Mouse (Mus musculus): ENCODE measurements around the gene Ccdc142. TPM values are rescaled to one million over a fixed set of nuclear protein-coding genes. Genes with fewer than 3 reads are reported as not detected.

Ccdc142 gene
- polyA plus RNA-seq (2015; fragmentation: Illumina TruSeq; extraction: RNeasy Lipid Tissue Mini Kit (QIAGEN cat#74804); ENCODE audit: insufficient read depth, low read depth, low replicate concordance), result not detected

DNA sequence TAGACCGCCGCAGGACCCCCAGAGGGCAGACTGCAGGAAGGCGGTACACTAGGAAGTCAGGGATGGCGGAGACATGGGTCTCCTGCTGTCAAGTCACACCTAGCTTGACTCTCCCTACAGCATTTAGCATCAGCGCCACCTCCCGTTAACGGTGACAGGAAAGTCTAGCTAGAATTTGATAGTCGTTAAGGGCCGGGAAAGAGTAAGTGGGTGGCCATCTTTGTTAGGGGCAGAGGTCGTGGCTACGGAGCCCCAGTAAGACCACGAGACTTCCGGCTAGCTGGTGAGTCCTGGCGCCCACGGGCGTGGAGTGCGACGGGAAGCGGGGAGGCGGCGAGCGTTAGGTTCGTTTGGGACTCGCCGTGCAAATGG, at the start of gene Ccdc142, which contains the start of gene Gm42688:
Ccdc142 (plus strand) TSS at position 286 of the 372 bp plus-strand sequence.
Gm42688 (plus strand) TSS at position 302 of the 372 bp plus-strand sequence.

DNA sequence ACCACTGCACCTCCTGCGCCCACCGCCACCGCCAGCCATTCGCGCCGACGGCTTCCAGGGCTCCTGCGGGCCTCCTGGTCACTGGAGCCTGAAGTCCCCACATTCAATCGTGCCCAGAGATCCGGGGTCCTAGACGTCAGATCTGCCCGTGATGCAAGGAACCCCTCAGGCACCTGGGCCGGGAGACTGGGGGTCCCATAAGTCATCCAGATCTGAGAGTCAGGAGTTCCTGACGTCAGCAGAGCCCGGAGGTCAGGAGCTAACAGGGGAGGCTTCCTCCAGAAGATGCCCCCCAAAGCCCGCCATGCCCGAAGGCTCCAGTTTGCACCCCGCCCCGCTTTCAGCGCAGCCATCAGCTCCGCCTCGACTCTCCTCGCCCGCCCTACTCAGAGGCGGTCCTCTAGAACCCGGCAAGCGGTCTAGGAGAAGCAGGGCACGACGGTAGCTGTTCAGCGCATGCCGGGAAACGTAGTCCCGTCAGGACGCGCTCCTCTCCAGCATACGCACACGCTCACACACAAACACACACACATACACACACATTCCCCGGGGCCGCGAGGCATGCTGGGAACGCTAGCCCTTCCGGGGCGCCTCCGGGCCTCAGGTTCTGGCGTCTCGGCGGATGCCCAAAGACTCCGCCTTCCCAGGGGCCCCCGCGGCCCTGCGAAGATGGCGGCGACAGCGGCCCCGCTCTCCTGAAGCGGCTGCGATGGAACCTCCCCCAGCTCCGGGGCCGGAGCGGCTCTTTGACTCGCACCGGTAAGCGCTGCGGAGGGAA, 47.1 kb upstream of the Ccdc142 start, which contains the start of gene Aup1:
Aup1 (plus strand) TSS at position 448 of the 778 bp plus-strand sequence.

DNA sequence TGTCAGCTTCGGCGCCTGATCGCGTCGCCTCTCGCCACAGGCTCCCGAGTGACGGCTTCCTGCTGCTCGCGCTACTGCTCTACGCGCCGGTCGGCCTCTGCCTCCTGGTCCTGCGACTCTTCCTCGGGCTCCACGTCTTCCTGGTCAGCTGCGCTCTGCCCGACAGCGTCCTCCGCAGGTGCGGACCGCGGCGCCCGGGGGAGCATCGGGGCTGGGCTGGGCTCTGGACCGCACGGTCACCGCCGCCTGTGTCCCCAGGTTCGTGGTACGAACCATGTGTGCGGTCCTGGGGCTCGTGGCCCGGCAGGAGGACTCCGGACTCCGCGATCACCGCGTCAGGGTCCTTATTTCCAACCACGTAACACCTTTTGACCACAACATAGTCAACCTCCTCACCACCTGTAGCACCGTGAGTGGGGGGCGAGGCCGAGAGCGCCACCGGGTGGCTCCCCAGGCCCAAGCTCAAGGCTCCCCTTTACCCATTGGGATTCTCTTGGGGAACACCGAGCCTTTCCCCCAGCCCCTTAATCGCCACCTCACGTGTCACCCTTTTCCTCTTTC, 46.5 kb upstream of the Ccdc142 start, which contains the start of gene Htra2:
Htra2 (minus strand) TSS at position 403 of the 561 bp plus-strand sequence.

DNA sequence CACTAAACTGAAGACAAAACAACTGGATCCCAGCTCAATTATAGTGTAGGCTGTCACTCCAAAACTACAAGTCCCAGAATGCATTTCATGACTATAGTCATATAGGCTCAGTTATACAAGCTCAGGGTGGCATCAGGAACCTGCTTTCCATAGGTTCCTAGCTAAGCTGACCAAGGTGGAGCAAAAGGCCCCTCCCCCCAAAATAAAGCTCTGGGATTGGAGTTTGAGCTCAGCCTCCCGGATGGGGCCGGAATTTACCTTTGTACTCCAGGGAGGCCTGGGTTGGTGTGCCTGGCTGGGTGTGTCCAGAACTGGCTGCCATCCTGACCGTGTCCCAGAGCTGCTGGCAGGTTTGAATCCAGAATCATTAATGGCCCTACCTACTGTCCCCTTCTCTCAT, 43.6 kb upstream of the Ccdc142 start, which contains the start of gene Dqx1:
Dqx1 (plus strand) TSS at position 55 of the 400 bp plus-strand sequence.

DNA sequence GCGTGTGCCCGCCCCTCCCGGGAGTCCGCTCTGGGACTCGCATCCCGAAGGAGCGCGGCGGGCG, 31.3 kb upstream of the Ccdc142 start, which contains the start of gene Tlx2:
Tlx2 (minus strand) TSS at position 47 of the 64 bp plus-strand sequence.

DNA sequence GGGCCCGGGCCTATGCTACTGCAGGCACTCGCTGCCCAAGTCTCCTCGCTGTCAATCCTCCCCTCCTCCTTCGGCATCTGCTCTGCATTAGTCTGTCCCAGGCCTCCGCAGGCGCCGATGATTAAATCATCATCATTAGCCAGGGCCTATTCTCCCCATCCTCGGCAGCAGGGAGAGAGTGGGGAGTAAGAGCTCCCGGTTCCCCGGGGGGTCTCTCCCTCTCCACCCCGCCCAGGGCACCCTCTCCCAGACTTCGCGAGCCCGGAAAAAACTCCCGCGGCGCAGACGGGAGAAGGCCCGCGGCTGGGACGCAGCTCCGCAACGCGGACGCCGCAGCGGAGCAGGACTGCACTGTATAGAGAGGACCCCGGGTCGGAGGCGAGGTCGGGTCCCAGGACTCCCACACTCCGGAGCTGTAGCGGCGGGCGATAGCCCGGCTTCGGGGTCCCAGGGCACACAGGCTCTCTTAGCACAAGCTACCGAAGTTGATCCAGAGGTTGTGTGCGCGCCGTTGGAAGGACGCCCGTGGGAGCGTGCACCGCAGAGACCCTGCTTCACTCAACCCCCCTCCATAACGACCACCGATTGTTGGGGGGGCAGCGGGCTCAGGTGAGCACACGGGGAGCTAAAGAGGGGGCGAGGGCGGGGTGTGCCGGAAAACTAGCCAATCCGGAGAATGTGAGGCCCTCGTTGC, 23.6 kb upstream of the Ccdc142 start, which contains the start of gene Pcgf1:
Pcgf1 (plus strand) TSS at position 240 of the 694 bp plus-strand sequence.

DNA sequence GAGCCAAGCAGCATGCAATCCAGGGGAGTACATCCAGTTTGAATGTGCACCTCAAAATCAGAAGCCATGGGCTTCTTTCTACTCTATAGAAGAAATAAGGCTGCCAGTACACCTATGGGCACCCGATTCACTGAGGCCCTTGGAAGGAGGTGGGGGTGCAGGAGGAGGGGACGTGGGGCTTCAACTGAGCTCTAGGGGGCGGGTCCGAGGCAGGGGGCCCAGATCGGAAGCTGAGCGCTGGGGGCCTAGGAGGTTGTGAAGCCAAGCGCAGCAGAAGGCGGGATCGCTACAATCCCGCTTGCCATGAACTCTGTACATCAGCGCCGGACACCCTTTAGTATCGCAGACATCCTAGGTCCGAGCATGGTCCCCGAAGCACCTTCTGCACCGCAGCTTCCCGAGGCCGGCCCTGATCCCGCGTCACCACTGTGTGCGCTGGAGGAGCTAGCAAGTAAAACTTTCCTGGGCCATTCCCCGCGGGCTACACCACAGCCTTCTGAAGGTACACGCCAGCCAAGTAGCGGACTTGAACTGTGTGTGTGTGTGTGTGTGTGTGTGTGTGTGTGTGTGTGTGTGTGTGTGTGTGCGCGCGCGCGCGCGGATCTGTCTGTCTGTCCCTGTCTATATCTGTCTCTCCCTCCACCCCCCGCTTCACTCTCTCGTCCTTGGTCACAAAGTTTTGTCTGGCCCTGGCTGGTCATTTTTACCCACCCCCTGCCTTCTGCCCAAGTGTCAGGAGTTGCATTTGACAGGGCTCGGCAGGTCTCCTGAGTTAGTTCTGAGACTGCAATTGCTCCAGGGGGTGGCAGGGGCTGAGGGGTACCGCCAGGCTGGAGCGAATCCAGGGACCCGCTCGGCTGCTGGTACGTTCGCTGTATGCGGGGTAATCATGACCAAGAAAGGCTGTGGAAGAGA, 15.0 kb upstream of the Ccdc142 start, which contains the start of gene Lbx2:
Lbx2 (plus strand) TSS at position 247 of the 915 bp plus-strand sequence.

DNA sequence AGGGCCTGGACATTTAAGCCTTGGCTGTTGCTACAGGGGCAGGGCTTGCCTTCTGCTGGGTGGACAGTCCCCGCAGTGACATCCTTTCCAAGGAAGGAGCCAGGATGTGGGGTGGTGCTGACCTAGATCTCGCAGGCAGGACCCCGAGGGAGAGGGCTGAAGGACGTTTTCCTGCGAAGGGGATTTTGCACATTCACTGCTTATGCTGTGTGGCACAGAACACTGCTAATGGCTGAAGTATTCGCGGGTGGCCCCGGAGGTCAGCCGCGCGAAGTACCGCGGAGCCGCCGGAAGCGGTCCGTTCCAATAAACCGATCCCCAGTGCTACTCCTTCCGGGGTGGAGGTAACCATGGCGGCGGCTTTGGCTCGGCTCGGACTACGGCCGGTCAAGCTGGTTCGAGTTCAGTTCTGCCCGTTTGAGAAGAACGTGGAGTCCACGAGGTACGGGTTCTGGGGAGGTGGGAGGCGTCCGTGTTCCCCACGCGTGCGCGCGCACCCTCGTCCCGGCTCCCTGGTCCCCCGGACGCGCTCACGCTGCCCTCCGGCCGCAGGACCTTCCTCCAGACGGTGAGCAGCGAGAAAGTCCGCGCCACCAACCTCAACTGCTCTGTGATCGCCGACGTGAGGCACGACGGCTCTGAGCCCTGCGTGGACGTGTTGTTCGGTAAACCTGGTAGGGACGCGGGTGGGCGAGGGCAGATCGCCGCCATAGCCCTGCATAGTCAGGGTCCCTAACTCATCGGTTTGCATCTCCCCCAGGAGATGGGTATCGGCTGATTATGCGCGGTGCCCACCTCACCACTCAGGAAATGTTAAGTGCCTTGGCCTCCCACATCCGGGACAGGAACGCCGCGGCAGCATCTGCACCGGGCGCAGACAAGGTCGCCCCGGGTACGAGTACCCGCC, 7.6 kb downstream of the Ccdc142 start, which contains the start of gene Mrpl53:
Mrpl53 (plus strand) TSS at position 279 of the 907 bp plus-strand sequence.

DNA sequence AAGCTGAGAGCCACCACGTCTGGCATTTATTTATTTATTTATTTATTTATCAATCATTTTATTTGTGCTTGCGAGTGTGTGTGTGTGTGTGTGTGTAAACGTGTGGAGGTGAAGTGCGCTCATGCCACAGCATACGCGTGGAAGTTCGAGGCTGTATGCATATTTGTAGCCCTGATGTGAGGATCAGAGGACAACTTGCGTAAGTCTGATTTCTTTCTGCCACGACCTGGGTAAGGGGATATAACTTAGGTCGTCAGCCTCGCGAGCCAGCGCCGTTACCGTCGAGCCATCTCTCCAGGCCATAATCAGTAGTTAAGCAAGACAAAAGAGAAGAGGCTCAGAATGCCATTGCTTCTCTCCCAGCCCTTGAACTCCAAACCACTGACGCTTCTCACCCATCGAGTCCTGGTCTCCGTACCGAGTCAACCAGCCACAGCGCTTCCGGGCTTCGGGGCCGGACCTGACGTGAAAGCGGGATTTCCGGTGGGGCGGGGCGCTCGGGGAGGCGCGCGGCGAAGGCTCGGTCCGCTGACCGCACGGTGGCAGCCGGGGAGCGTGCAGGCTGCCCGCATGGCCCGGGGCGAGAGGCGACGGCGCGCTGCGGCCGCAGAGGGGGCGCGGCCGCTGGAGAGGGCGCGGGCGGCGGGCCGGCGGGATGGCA, 13.7 kb downstream of the Ccdc142 start, which contains the start of gene Mogs:
Mogs (plus strand) TSS at position 486 of the 661 bp plus-strand sequence.

DNA sequence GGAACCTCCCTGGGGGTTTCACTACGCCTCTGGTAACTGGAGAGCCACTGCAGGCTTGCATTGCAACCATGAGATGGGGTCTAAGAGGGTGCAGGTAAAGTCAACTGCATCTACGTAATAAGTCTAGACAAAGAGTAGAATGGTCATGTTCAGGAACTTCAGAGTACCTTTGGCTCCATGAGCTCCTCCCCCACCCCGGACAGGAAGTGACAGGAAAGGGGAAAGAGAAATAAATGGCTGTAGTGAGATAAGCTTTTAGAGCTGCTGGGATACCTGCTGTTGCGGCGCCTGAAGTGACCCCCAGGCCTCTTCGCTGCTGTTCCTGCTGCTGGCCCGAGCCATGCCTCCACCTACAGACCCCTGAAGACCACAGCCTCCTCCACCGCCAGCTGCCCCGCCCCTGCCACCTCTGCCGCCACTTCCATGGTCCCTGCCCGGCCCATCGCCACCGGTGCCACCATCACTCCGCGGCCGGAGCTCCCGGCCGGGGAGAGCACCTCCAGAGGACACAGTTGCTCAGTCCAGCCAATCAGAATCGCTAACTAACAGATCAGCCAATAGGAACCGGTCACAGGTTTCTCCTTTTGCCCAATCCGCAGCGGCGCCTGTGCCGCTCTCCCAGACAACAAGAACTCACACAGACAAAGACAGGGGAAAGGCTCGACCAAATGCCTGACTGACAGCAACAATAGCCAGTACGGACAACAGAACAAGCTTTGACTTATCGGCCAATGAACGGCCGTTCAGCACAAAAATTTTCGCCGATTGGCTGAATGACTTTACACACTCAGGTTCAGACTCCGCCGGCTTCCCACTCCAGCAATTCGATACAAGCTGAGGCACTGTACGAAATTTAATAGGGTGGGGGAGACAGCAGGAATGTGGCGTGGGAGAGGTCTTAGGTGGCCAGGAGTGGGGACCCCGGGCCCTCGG, 19.8 kb downstream of the Ccdc142 start, which contains the start of gene Wbp1:
Wbp1 (minus strand) TSS at position 630 of the 933 bp plus-strand sequence.

DNA sequence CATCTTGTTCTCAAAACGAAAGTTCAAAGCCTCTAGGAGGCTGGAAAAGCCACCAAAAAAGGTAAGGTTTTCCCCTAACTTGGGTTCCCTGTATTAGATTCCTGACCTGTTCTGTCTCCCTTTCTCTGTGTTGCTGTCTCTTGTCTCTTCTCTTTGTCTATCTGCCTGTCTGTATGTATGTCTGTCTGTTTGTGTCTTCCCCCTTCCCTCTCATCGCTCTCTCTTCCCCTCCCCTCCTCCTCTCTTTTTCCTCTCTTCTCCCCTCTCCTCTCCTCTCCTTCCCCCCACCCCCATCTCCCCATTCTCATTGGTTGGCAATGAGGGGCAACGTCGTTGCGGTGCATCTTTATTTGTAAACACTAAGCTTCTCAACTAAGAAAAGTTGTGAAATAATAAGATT, 23.9 kb downstream of the Ccdc142 start, which contains the start of gene Ino80b:
Ino80b (minus strand) TSS at position 101 of the 400 bp plus-strand sequence.

DNA sequence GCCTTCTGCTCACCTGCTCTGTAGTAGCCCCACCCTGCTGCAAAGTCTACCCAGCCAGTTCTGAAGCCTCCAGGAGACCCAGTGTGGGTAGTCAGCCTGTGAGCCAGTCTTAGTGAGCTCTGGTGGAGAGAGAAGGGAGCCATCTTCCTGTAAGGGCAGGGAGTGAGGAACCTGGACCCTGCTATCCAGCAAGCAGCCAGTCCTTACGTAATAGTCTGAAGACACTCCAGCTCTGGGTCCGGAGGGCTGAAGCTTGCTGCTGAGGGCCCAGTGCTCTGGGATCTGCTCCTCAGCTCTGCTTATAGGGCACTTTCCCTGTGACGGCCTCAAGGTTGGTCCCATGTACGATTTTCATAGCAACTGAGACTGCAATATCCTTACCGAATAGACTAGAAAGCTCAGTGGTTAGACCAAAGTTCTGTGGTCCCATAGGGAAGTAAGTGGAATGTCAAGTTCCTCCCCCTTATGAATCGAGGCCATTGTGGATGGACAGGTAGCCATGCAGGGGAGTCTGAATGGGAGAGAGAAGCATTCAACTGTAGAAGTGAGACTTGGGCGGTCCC, 33.6 kb downstream of the Ccdc142 start, which contains the start of gene Rtkn:
Rtkn (plus strand) TSS at position 513 of the 563 bp plus-strand sequence.

DNA sequence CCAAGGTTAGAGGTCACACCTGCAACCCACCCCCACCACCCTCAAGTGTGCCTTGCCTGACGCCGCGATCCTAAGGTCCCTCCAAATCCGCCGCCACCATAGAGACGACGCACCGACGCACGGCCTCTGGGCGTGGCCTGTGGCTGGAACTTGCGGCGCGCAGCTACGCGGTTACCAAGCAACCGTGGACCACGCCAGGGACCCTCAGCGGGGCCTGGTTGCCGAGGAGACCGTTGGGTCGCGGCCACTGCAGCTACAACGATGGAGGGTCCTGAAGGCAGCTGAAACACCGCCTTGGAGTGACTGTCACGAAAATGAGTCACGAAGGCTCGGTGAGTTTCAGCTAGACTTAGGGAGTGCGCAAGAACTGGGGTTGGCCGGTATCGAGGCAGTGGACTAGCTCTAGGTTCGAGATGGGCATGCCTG, 54.9 kb downstream of the Ccdc142 start, which contains the start of the genes Wdr54 and 1700003E16Rik:
Wdr54 (minus strand) TSS at position 139 of the 426 bp plus-strand sequence.
1700003E16Rik (plus strand) TSS at position 146 of the 426 bp plus-strand sequence.

Other genes starting within 250 kb of the Ccdc142 start
- gene Sema4f, start 161.8 kb upstream of the Ccdc142 start, polyA plus RNA-seq (2015; fragmentation: Illumina TruSeq; extraction: RNeasy Lipid Tissue Mini Kit (QIAGEN cat#74804); ENCODE audit: insufficient read depth, low read depth, low replicate concordance), result 0.26 TPM
- not detected for gene M1ap, start 154.7 kb upstream of the Ccdc142 start, polyA plus RNA-seq (2015; fragmentation: Illumina TruSeq; extraction: RNeasy Lipid Tissue Mini Kit (QIAGEN cat#74804); ENCODE audit: insufficient read depth, low read depth, low replicate concordance)
- 1.8 TPM for gene Dok1, start 68.1 kb upstream of the Ccdc142 start, polyA plus RNA-seq (2015; fragmentation: Illumina TruSeq; extraction: RNeasy Lipid Tissue Mini Kit (QIAGEN cat#74804); ENCODE audit: insufficient read depth, low read depth, low replicate concordance)
- 1.8 TPM for gene Loxl3, start 67.4 kb upstream of the Ccdc142 start, polyA plus RNA-seq (2015; fragmentation: Illumina TruSeq; extraction: RNeasy Lipid Tissue Mini Kit (QIAGEN cat#74804); ENCODE audit: insufficient read depth, low read depth, low replicate concordance)
- 146 TPM for gene Aup1, start 47.1 kb upstream of the Ccdc142 start, polyA plus RNA-seq (2015; fragmentation: Illumina TruSeq; extraction: RNeasy Lipid Tissue Mini Kit (QIAGEN cat#74804); ENCODE audit: insufficient read depth, low read depth, low replicate concordance)
- 40.7 TPM for gene Htra2, start 46.3 kb upstream of the Ccdc142 start, polyA plus RNA-seq (2015; fragmentation: Illumina TruSeq; extraction: RNeasy Lipid Tissue Mini Kit (QIAGEN cat#74804); ENCODE audit: insufficient read depth, low read depth, low replicate concordance)
- 1.5 TPM for gene Dqx1, start 43.8 kb upstream of the Ccdc142 start, polyA plus RNA-seq (2015; fragmentation: Illumina TruSeq; extraction: RNeasy Lipid Tissue Mini Kit (QIAGEN cat#74804); ENCODE audit: insufficient read depth, low read depth, low replicate concordance)
- not detected for gene Tlx2, start 31.3 kb upstream of the Ccdc142 start, polyA plus RNA-seq (2015; fragmentation: Illumina TruSeq; extraction: RNeasy Lipid Tissue Mini Kit (QIAGEN cat#74804); ENCODE audit: insufficient read depth, low read depth, low replicate concordance)
- 7.6 TPM for gene Pcgf1, start 23.7 kb upstream of the Ccdc142 start, polyA plus RNA-seq (2015; fragmentation: Illumina TruSeq; extraction: RNeasy Lipid Tissue Mini Kit (QIAGEN cat#74804); ENCODE audit: insufficient read depth, low read depth, low replicate concordance)
- gene Lbx2, start 15.2 kb upstream of the Ccdc142 start, polyA plus RNA-seq (2015; fragmentation: Illumina TruSeq; extraction: RNeasy Lipid Tissue Mini Kit (QIAGEN cat#74804); ENCODE audit: insufficient read depth, low read depth, low replicate concordance), result not detected
- 1.1 TPM for gene Gm42688, start within 50 bp of the Ccdc142 start, polyA plus RNA-seq (2015; fragmentation: Illumina TruSeq; extraction: RNeasy Lipid Tissue Mini Kit (QIAGEN cat#74804); ENCODE audit: insufficient read depth, low read depth, low replicate concordance)
- 31.8 TPM for gene Mrpl53, start 7.4 kb downstream of the Ccdc142 start, polyA plus RNA-seq (2015; fragmentation: Illumina TruSeq; extraction: RNeasy Lipid Tissue Mini Kit (QIAGEN cat#74804); ENCODE audit: insufficient read depth, low read depth, low replicate concordance)
- 16.5 TPM for gene Mogs, start 13.9 kb downstream of the Ccdc142 start, polyA plus RNA-seq (2015; fragmentation: Illumina TruSeq; extraction: RNeasy Lipid Tissue Mini Kit (QIAGEN cat#74804); ENCODE audit: insufficient read depth, low read depth, low replicate concordance)
- gene Wbp1, start 20.0 kb downstream of the Ccdc142 start, polyA plus RNA-seq (2015; fragmentation: Illumina TruSeq; extraction: RNeasy Lipid Tissue Mini Kit (QIAGEN cat#74804); ENCODE audit: insufficient read depth, low read depth, low replicate concordance), result 42.1 TPM
- 6.9 TPM for gene Ino80b, start 23.8 kb downstream of the Ccdc142 start, polyA plus RNA-seq (2015; fragmentation: Illumina TruSeq; extraction: RNeasy Lipid Tissue Mini Kit (QIAGEN cat#74804); ENCODE audit: insufficient read depth, low read depth, low replicate concordance)
- gene Rtkn, start 33.9 kb downstream of the Ccdc142 start, polyA plus RNA-seq (2015; fragmentation: Illumina TruSeq; extraction: RNeasy Lipid Tissue Mini Kit (QIAGEN cat#74804); ENCODE audit: insufficient read depth, low read depth, low replicate concordance), result 12.4 TPM
- 1.5 TPM for gene Wdr54, start 54.8 kb downstream of the Ccdc142 start, polyA plus RNA-seq (2015; fragmentation: Illumina TruSeq; extraction: RNeasy Lipid Tissue Mini Kit (QIAGEN cat#74804); ENCODE audit: insufficient read depth, low read depth, low replicate concordance)
- gene 1700003E16Rik, start 54.8 kb downstream of the Ccdc142 start, polyA plus RNA-seq (2015; fragmentation: Illumina TruSeq; extraction: RNeasy Lipid Tissue Mini Kit (QIAGEN cat#74804); ENCODE audit: insufficient read depth, low read depth, low replicate concordance), result not detected
- 29.3 TPM for gene Dctn1, start 64.3 kb downstream of the Ccdc142 start, polyA plus RNA-seq (2015; fragmentation: Illumina TruSeq; extraction: RNeasy Lipid Tissue Mini Kit (QIAGEN cat#74804); ENCODE audit: insufficient read depth, low read depth, low replicate concordance)
- gene Slc4a5, start 118.2 kb downstream of the Ccdc142 start, polyA plus RNA-seq (2015; fragmentation: Illumina TruSeq; extraction: RNeasy Lipid Tissue Mini Kit (QIAGEN cat#74804); ENCODE audit: insufficient read depth, low read depth, low replicate concordance), result not detected
- gene Mthfd2, start 224.3 kb downstream of the Ccdc142 start, polyA plus RNA-seq (2015; fragmentation: Illumina TruSeq; extraction: RNeasy Lipid Tissue Mini Kit (QIAGEN cat#74804); ENCODE audit: insufficient read depth, low read depth, low replicate concordance), result 19.5 TPM
- 11.3 TPM for gene Mob1a, start 224.4 kb downstream of the Ccdc142 start, polyA plus RNA-seq (2015; fragmentation: Illumina TruSeq; extraction: RNeasy Lipid Tissue Mini Kit (QIAGEN cat#74804); ENCODE audit: insufficient read depth, low read depth, low replicate concordance)
- gene Bola3, start 247.5 kb downstream of the Ccdc142 start, polyA plus RNA-seq (2015; fragmentation: Illumina TruSeq; extraction: RNeasy Lipid Tissue Mini Kit (QIAGEN cat#74804); ENCODE audit: insufficient read depth, low read depth, low replicate concordance), result 5.8 TPM